Mouse (Mus musculus) heart, adult 2 months (tissue): ENCODE data around the gene Wdr5.

Experiments
- EP300 ChIP-seq: fragments of 200-500 bp; IDR thresholded peaks from 2 replicates; pipeline ENCODE4 v1.6.1; 2011; ENCODE audit warnings: low read depth, low read length, control low read depth; ENCODE audit not compliant: insufficient read depth
- POLR2A ChIP-seq: fragments of 200-500 bp; IDR thresholded peaks from 2 replicates; pipeline ENCODE4 v1.6.1; 2011; ENCODE audit warnings: mild to moderate bottlenecking, low read depth, low read length, control low read depth; ENCODE audit not compliant: insufficient read depth

GRCm38 (mm10) chr2:27473061-27473765 lies 41.7 kb upstream of the Wdr5 start:
- TF ChIP-seq POLR2A = no peak
- TF ChIP-seq EP300 = no peak
